13 mouse cellular contexts compared by ENCODE assay signal in the genomic region with DNA sequence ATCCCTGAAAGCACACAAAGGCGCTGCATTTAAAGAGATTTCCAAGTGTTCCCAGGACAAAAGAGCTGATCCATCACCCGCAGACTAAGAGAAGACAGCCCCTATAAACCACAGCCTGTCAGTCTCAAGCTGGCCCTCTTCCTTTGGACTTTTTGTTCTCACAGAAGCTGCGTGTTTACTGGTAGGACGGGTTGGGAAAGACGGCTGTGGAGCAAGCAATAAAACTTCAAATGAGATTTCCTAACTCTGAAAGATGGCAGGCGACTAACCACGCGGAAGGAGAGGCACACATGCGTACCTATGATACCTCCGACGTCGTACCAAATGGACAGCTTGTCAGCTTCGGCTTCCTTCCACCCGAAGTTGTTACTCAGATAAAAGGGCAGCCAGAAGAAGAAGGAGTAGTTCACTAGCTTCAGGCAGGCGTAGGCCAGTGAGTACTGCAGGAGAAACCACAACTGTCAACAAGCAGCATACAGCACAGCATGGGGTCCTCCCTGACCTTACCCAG. TPM values are rescaled to one million over a fixed set of nuclear protein-coding genes. Genes with fewer than 3 reads are reported as not detected.
DNase-seq lines count a peak whose midpoint lies in the region; ATAC-seq and TF ChIP-seq lines count a peak whose summit lies in the region.
"Had no signal": no experiment of that assay in that cellular context is flagged by ENCODE, and none has a peak within 500 bp of the region (broad histone marks: within the 10 kb centered on the region; RNA-seq: fewer than 3 reads in every experiment).

No protein-coding gene starts in this region.

- H3K9me3 ChIP-seq in lung, postnatal 0 days (ENCODE audit: low read length) = no peaks in the 10 kb centered on the region
- no peaks in the 10 kb centered on the region for H3K9me3 ChIP-seq in hindbrain, embryonic 14.5 days (ENCODE audit: control insufficient read depth, low read length)
- H3K9me3 ChIP-seq: embryonic facial prominence, embryonic 12.5 days; stomach, embryonic 15.5 days had no signal

- no peaks in the 10 kb centered on the region for H3K4me1 ChIP-seq in lung, postnatal 0 days (ENCODE audit: insufficient read depth, low read depth, low read length)
- peaks cover 16% of the 10 kb centered on the region for H3K4me1 ChIP-seq in hindbrain, embryonic 14.5 days (replicated peaks; ENCODE audit: control insufficient read depth, insufficient read depth, low read length)
- H3K4me1 ChIP-seq in cerebellum, adult 2 months (ENCODE audit: control insufficient read depth, insufficient read depth, low read length) = no peaks in the 10 kb centered on the region
- H3K4me1 ChIP-seq: stomach, embryonic 15.5 days had no signal

- H3K27ac ChIP-seq in lung, postnatal 0 days (ENCODE audit: low read length) = no peak overlapping the region; the same call in 1 of the 2 replicates
- H3K27ac ChIP-seq in hindbrain, embryonic 14.5 days = 0 out of 2 replicates have a peak overlapping the region, but pooled peaks have one; percentile 64
- no peak overlapping the region for H3K27ac ChIP-seq in cerebellum, adult 2 months (ENCODE audit: insufficient read depth, low read length)
- H3K27ac ChIP-seq: stomach, embryonic 15.5 days had no signal

- 36% methylated on average over 15 of the region's 15 CpGs for WGBS in lung, postnatal 0 days
- WGBS in hindbrain, embryonic 14.5 days = 14% methylated on average over 15 of the region's 15 CpGs
- 46% methylated on average over 15 of the region's 15 CpGs for WGBS in cerebellum, adult 2 months

- DNase-seq in lung, postnatal 0 days (ENCODE audit: low spot score) = peak; percentile 87
- DNase-seq in lung, postnatal 25 days (ENCODE audit: low spot score) = no peak
- peak; percentile 67 for DNase-seq in embryo, embryonic 9.5 days (ENCODE audit: extremely low spot score)
- no peak for DNase-seq in hindbrain, embryonic 14.5 days (ENCODE audit: low spot score)
- peak; percentile 61 for DNase-seq in neural tube, embryonic 10.5 days (ENCODE audit: extremely low spot score, low spot score)
- DNase-seq in cerebellum, adult 2 months = no peak
- DNase-seq in heart, postnatal 10 days = no peak
- DNase-seq: heart, adult 18-20 months; kidney, adult 8-10 months had no signal

- no peak overlapping the region for H3K4me2 ChIP-seq in lung, postnatal 0 days (replicated peaks; ENCODE audit: low read depth, low read length)
- H3K4me2 ChIP-seq in hindbrain, embryonic 14.5 days (replicated peaks) = no peak overlapping the region
- H3K4me2 ChIP-seq: embryonic facial prominence, embryonic 12.5 days; stomach, embryonic 15.5 days had no signal

- no peaks in the 10 kb centered on the region for H3K27me3 ChIP-seq in lung, postnatal 0 days (replicated peaks; ENCODE audit: insufficient read depth, low read length)
- H3K27me3 ChIP-seq in hindbrain, embryonic 14.5 days (ENCODE audit: control insufficient read depth, insufficient read depth, low read length) = no peaks in the 10 kb centered on the region
- no peaks in the 10 kb centered on the region for H3K27me3 ChIP-seq in cerebellum, adult 2 months (ENCODE audit: control insufficient read depth, insufficient read depth, low read length)
- H3K27me3 ChIP-seq: CH12.LX; embryonic facial prominence, embryonic 12.5 days; stomach, embryonic 15.5 days had no signal

- TF ChIP-seq EP300 in lung, postnatal 0 days (IDR thresholded peaks at IDR 0.05) = peak; percentile 89

- no peak overlapping the region for H3K4me3 ChIP-seq in lung, postnatal 0 days (ENCODE audit: low read depth, low read length)
- H3K4me3 ChIP-seq in hindbrain, embryonic 14.5 days (replicated peaks; ENCODE audit: low read length) = no peak overlapping the region
- no peak overlapping the region for H3K4me3 ChIP-seq in cerebellum, adult 2 months (replicated peaks; ENCODE audit: insufficient read depth, low read depth, low read length)
- H3K4me3 ChIP-seq: embryonic facial prominence, embryonic 12.5 days; stomach, embryonic 15.5 days had no signal

- peak; percentile 84 for ATAC-seq in lung, postnatal 0 days
- ATAC-seq in hindbrain, embryonic 14.5 days (ENCODE audit: low FRiP score) = no peak
- no peak for ATAC-seq in inflammation-experienced regulatory T-cells, adult 6 months

- intact Hi-C loops in heart, postnatal 10 days (cut with DNase I) = no loop called here

- no peak for TF ChIP-seq CTCF in lung, postnatal 0 days (IDR thresholded peaks at IDR 0.05)
- no peak for TF ChIP-seq CTCF in cerebellum, adult 2 months (IDR thresholded peaks at IDR 0.05; ENCODE audit: borderline replicate concordance, insufficient read depth, low read depth, low read length)

- H3K9ac ChIP-seq in lung, postnatal 0 days (replicated peaks; ENCODE audit: low read depth) = no peak overlapping the region
- no peak overlapping the region; the same call in 1 of the 2 replicates for H3K9ac ChIP-seq in hindbrain, embryonic 14.5 days
- H3K9ac ChIP-seq: embryonic facial prominence, embryonic 12.5 days; stomach, embryonic 15.5 days had no signal

- TF ChIP-seq POLR2A in cerebellum, adult 2 months (IDR thresholded peaks at IDR 0.05; ENCODE audit: borderline replicate concordance, insufficient read depth, low read length) = no peak

- H3K36me3 ChIP-seq in lung, postnatal 0 days (ENCODE audit: insufficient read depth, low read length) = peaks cover 23% of the 10 kb centered on the region; the same call in 1 of the 2 replicates
- peaks cover 72% of the 10 kb centered on the region for H3K36me3 ChIP-seq in hindbrain, embryonic 14.5 days (replicated peaks; ENCODE audit: control insufficient read depth, insufficient read depth)

RNA-seq across cellular contexts. Expression of a gene that starts 30.4 kb away (rescaled TPM):
- polyA plus RNA-seq in lung, postnatal 0 days (2015; fragmentation: Nextera tagmentation; extraction: Ambion mirVana) = 24.4 and 27.9 TPM in 2 replicates
- polyA plus RNA-seq in hindbrain, embryonic 14.5 days (2014; fragmentation: Nextera tagmentation; extraction: Ambion mirVana) = 62.4 and 63.8 TPM in 2 replicates
- polyA plus RNA-seq in cerebellum, adult 2 months (2012; rRNA removed) = 26.2 and 27.8 TPM in 2 replicates
- 10 to 100 TPM; 29.9 to 37.7 TPM for total RNA-seq in heart, postnatal 10 days (2021)
- polyA plus RNA-seq in inflammation-experienced regulatory T-cells, adult 6 months (2017; shearing (Covaris generic)) = 10 to 100 TPM; 31.0 to 41.8 (median 32.2) TPM

RNA-seq across cellular contexts. Expression of a gene that starts 33.9 kb away (rescaled TPM):
- 5.8 and 6.9 TPM in 2 replicates for polyA plus RNA-seq in lung, postnatal 0 days (2015; fragmentation: Nextera tagmentation; extraction: Ambion mirVana)
- polyA plus RNA-seq in hindbrain, embryonic 14.5 days (2014; fragmentation: Nextera tagmentation; extraction: Ambion mirVana) = 0.17 and 0.40 TPM in 2 replicates
- 0.15 and 0.21 TPM in 2 replicates for polyA plus RNA-seq in cerebellum, adult 2 months (2012; rRNA removed)
- total RNA-seq in heart, postnatal 10 days (2021) = under 1 TPM; 0.22 to 0.32 TPM
- polyA plus RNA-seq in inflammation-experienced regulatory T-cells, adult 6 months (2017; shearing (Covaris generic)) = 10 to 100 TPM; 60.3 to 92.4 (median 72.6) TPM

Comparison
In these comparisons a context has a peak if more than half of its experiments do, and no peak if none do; other contexts are left out.
1. DNase-seq: peak in lung, postnatal 0 days (single experiment), embryo, embryonic 9.5 days (single experiment) and neural tube, embryonic 10.5 days (single experiment); none in lung, postnatal 25 days (single experiment), hindbrain, embryonic 14.5 days (single experiment), cerebellum, adult 2 months (0 of 2) and heart, postnatal 10 days (0 of 2).